Mouse (Mus musculus): ENCODE results near the gene Ghsr.

- TF ChIP-seq CTCF (IDR thresholded peaks at IDR 0.05; ENCODE audit: borderline replicate concordance, insufficient read depth, low read depth, low read length) (no peak), POLR2A (IDR thresholded peaks at IDR 0.05; ENCODE audit: borderline replicate concordance, insufficient read depth, low read length) (no peak)
These were observed 25.6 kb upstream of the Ghsr start for GRCm38 (mm10) chr3:27345526-27345925.

Measured in cerebellum, adult 2 months (tissue).